9 mouse cellular contexts compared by ENCODE assay signal in the genomic region with DNA sequence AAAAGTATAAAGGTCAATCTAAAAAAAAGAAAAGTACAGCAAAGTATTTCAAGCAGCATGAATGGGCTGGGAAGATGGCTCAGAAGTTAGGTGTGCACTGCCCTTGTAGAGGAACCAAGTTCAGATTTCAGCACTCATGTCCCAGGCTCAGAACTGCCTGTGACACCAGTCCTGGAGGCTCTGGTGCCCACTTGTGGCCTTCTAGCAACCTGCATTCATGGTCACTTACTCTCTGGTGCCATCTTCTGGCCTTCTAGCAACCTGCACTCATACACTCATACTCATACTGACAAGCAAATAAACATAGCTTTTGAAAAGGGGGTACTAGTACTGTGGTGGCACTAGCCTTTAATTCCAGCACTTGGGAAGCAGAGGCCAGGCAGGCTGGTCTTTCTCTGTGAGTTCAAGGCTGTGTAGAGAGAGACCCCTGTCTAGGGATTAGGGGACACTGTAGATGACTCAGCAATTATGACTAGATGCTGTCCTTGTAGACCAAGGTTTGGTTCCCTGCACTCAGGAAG. TPM values are rescaled to one million over a fixed set of nuclear protein-coding genes. Genes with fewer than 3 reads are reported as not detected.
DNase-seq lines count a peak whose midpoint lies in the region; TF ChIP-seq lines count a peak whose summit lies in the region.
"Had no signal": no experiment of that assay in that cellular context is flagged by ENCODE, and none has a peak within 500 bp of the region (broad histone marks: within the 10 kb centered on the region; RNA-seq: fewer than 3 reads in every experiment).

No protein-coding gene starts in this region.

- H3K27ac ChIP-seq in testis, adult 2 months (ENCODE audit: control insufficient read depth, insufficient read depth, low read depth, low read length), result no peak overlapping the region
- H3K27ac ChIP-seq: neural tube, embryonic 12.5 days had no signal

- no peak for TF ChIP-seq POLR2A in testis, adult 2 months (IDR thresholded peaks at IDR 0.05; ENCODE audit: control insufficient read depth, low read depth, low read length)

- peak; percentile 13 to 40 for DNase-seq in adrenal gland, postnatal 36 days
- no peak for DNase-seq in adrenal gland, postnatal 4 days (ENCODE audit: low spot score in 2 of 2)
- no peak for DNase-seq in testis, postnatal 14 days (ENCODE audit: low spot score)
- DNase-seq in induced T-regulatory cell, adult 2 months (ENCODE audit: low read depth), result peak; percentile 75
- DNase-seq in thymus, postnatal 36 days, result peak; percentile 25 to 27
- DNase-seq in heart, postnatal 4 days, result no peak
- DNase-seq in frontal cortex, adult 2 months (ENCODE audit: extremely low spot score in 1 of 2, low spot score in 1 of 2), result no peak

- no peaks in the 10 kb centered on the region for H3K36me3 ChIP-seq in testis, adult 2 months (ENCODE audit: control insufficient read depth, insufficient read depth, low read length)

- no peaks in the 10 kb centered on the region for H3K4me1 ChIP-seq in testis, adult 2 months (ENCODE audit: control insufficient read depth, insufficient read depth, low read length)

- peak; percentile 52; the same call in 1 of the 2 replicates for TF ChIP-seq CTCF in testis, adult 2 months (IDR thresholded peaks at IDR 0.05; ENCODE audit: control insufficient read depth, insufficient read depth, insufficient replicate concordance, low read depth, low read length)

- no peaks in the 10 kb centered on the region for H3K27me3 ChIP-seq in testis, adult 2 months (ENCODE audit: control insufficient read depth, insufficient read depth, low read length)
- H3K27me3 ChIP-seq: neural tube, embryonic 12.5 days had no signal

- no peak overlapping the region for H3K4me3 ChIP-seq in testis, adult 2 months (ENCODE audit: control insufficient read depth, low read depth, low read length)
- H3K4me3 ChIP-seq: neural tube, embryonic 12.5 days had no signal

RNA-seq across cellular contexts. Expression of a gene that starts 43.8 kb away (rescaled TPM):
- total RNA-seq in adrenal gland, postnatal 36 days (2021), result 10 to 100 TPM; 28.9 to 30.9 TPM
- total RNA-seq in adrenal gland, postnatal 4 days (2021), result 10 to 100 TPM; 31.5 to 34.5 TPM
- 2.1 and 2.4 TPM in 2 replicates for polyA plus RNA-seq in testis, adult 2 months (2012; rRNA removed)
- total RNA-seq in heart, postnatal 4 days (2021), result 10 to 100 TPM; 16.8 to 17.3 TPM
- polyA plus RNA-seq in frontal cortex, adult 2 months (2012; rRNA removed), result 28.0 and 28.5 TPM in 2 replicates

Comparison
In these comparisons a context has a peak if more than half of its experiments do, and no peak if none do; other contexts are left out.
1. DNase-seq: peak in adrenal gland, postnatal 36 days (2 of 2), induced T-regulatory cell, adult 2 months (single experiment) and thymus, postnatal 36 days (2 of 2); none in adrenal gland, postnatal 4 days (0 of 2), testis, postnatal 14 days (single experiment), heart, postnatal 4 days (single experiment) and frontal cortex, adult 2 months (0 of 2).